Mouse (Mus musculus): ENCODE results near the gene Ggta1.

DNA sequence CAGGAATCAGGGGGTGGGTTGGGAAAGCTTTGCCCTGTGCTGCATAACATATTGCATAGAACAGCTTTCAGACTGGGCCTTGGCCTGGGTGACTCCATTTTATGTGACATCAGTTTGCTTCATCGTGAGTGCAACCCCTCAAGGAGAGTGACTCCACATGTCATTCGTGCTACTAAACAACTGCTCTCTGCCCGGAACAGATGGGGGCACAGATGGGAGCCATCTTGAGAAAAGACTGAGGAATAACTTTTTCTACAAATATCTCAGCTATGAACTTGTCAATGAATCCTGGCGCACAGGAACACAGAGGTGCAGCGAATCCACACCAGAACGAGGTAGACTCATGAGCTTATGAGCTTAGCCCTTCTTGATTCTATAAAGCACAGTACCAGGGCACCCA lies 14.3 kb upstream of the Ggta1 start:
- no peak for TF ChIP-seq CTCF (IDR thresholded peaks at IDR 0.05; ENCODE audit: low read depth)
- no peak for TF ChIP-seq EP300 (IDR thresholded peaks at IDR 0.05; ENCODE audit: low read depth)

Data from liver, postnatal 0 days (tissue).